Mouse (Mus musculus) retina, postnatal 7 days (tissue): ENCODE measurements around the gene Agl.
A peak's percentile ranks its signal among the peaks of the same experiment; 100 is the strongest.
"Not testable (repeated sequence)": the region's sequence is repeated elsewhere in the genome, so short reads cannot be mapped to it uniquely, and the experiment has no call there.

Source experiments
- DNase-seq: peaks from one replicate; pipeline ENCODE4 v3.0.0-alpha.2; 2012; ENCODE audit warnings: low read depth, low spot score

The Agl gene

DNA sequence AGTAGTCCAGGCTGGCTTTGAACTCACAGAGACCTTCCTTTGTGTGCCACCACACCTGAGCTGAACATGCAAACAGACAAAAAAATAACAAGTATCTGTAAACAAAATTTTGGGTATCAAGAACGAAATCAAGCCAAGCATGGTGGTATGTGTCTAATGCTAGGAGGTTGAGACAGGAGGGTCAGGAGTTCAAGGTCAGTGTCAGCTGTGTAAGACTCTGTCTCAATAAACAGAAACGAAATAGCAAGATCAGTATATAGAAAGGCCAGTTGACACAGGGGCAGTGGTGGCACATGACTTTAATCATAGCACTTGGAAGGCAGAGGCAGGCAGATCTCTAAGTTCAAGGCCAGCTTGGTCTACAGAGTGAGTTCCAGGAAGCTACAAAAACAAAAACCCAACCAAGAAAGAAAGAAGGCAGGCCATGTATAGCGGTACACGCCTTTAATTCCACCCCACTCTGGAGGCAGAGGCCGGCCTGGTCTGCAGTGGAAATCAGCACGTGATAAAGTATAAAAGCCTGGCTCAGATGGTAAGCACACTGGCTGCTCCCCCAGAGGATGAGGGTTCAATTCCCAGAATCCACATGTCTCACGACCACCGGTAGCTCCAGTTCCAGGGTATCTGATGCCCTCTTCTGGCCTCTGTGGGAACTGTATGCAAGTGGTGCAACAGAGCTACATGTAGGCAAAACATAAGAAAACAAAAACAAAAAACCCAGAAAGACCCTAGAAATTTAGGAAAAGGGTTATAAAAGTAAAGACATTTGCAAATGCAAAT lies 59.4 kb downstream of the Agl start:
- DNase-seq = peak; percentile 24

DNA sequence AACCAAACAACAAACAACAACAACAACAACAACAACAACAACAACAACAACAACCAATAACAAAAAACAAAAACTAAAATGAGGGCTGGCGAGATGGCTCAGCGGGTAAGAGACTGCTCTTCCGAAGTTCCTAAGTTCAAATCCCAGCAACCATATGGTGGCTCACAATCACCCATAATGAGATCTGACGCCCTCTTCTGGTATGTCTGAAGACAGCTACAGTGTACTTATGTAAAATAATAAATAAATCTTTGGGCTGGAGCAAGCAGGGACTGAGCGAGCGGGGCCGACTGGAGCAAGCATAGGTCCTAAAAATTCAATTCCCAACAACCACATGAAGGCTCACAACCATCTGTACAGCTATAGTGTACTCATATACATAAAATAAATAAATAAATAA lies 60.3 kb downstream of the Agl start:
- not testable (repeated sequence) for DNase-seq

DNA sequence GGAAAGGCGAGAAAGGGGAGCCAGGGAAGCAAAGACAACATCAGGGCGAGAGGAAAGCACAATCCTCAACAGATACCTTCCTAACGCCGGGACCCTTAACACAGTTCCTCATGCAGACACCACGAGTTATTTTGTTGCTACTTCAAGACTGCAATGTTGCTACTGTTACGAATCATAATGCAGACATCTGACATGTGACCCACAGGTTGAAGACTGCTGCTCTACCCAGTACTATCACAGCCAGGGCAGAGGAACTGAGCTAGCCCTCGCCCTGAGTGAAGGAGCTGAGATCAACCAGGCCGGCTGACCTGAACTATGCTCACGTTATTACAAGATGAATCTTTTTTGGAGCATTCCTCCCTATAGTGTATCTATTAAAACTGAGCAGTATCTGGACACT lies 67.0 kb downstream of the Agl start:
- DNase-seq = no peak

DNA sequence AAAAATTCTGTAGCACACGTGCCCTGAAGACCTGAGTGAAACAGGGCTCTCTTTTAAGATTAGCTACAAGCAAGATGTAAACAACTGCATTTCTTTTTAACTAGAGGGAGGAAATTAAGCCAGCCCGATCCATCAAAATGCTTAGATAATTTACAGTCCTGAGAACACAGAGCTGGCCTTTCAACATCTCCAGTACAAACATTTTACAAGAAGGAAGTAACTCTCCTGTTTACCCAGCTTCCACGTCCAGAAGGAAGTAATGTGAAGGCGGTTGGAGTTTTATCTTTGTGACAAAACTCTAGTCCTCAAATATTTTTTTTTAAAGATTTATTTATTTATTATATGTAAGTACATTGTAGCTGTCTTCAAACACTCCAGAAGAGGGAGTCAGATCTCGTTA lies 67.9 kb downstream of the Agl start:
- no peak for DNase-seq

DNA sequence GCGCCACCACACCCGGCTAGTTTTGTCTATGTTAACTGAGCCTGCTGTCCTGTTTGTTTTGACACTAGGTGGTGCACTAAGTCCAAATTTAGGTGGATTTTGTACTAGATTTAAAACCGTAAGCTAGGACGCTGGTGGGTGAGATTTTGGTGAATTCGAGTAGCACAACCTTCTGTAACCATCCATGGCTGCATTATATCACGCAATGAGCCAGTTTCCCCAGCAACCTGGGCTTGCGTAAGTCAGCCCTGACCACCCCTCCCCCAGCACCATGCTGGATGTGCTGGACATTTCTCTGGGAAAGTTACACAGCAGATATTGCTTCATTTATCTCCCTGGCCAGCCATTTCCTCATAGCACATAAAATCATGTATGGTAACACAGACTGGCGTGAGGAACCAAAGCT lies 70.6 kb downstream of the Agl start:
- DNase-seq = no peak

DNA sequence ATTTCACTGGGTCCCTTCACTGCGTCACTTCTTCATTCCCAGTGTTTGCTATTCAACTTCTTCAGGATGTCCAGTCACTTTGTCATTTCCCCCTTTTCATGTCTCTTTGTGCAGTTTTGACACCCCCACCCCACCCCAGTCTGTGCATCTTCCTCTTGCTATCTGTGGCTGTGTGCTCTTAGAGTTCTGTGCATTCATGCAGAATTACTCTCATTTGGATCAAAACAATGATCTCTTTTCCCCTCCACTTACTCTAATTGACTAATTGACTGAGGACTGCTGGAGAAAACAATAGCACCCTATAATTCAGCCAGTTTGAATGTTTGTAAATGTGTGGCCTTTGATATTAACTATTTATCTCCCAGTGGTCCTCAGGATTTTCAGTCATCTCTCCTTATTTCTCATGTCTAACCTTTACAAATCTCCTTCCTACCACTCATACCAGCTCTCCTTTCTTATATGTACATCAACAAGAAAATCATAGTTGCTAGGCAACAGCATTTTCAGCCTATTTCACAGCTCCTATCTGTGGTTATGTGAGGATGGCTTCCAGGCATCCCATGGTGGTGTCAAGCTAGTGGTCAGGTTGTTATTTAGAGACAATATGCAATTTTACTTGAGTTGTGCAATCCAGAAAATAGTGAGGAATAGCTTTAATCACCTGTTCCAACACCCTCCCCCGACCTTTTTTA lies 78.3 kb downstream of the Agl start:
- no peak for DNase-seq

DNA sequence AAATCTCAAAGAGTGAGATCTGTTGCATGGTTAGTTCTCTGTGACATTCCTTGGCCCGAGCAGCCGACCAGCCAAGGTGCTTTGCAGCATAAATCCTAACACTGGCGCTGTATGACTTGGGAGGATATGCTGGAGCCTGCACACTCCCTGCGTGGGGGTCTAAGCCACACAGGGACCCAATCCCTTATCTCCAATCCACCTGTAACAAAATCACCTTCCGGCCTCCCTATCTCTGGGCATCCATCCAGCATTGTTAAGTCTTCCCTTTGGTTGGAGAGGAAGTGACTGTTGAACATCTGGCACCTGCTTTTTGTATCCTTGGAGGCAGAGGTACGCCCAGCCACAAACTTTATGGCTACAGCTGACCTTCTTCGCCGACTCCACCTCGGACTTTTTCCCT lies 81.2 kb downstream of the Agl start:
- DNase-seq = no peak

DNA sequence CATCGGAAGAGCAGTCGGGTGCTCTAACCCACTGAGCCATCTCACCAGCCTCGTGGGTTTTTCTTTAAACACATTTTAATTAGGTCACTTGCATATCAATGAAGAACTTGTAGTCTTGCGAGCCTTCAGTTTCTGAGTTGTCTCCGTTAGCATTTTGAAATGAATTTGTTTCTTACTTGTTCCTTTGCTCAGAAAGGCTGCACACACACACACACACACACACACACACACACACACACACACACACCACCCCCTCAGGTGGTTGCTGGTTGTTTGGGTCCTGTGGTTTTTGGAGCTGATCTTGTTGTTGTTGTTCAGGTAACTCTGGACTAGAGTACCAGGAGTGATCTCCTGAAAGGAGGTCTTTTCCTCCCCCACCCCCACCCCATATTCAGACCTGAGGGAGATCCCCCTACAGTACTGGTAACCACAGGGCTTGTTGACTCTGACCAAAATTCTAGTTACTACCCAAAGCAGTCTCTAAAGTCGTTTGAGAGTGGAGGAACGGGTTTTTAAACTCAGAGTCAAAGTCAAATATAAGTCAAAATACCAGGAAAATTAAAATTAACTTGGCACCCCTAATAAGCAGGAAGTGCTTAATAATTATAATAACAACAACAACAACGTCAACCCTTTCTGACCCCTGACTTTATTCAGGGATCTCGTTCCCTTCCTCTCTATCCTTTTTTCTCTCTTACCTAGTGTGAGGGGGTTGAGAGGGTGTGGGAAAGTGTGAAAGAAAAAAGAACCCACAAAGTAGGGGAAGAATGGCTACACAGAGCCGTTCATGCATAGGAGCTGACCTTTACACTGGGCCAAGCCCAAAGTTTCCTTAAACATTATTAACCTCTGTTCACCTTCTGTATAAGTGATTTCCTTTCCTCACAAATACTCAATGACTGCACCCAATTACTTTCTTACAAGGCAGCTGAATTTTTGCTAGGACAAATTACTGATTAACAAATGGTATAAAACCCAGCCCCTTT lies 84.2 kb downstream of the Agl start:
- DNase-seq = no peak

DNA sequence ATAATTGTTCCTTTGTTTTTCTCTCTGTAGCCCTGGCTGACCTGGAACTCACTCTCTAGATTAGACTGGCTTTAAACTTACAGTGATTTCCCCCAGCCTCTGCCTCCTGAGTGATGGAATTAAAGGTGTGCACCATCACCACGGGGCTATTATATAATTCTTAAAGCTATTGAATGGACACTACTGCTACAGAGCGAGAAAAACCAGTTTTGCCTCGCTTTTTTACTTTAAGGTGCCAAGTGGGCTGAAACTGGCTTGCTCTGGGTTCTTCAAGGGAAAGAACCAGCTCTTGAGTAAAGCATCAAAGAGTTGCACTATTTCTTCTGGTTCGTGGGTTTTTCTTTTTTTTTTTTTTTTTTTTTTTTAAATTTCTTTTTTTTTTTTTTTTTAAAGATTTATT lies 85.0 kb downstream of the Agl start:
- DNase-seq = no peak

DNA sequence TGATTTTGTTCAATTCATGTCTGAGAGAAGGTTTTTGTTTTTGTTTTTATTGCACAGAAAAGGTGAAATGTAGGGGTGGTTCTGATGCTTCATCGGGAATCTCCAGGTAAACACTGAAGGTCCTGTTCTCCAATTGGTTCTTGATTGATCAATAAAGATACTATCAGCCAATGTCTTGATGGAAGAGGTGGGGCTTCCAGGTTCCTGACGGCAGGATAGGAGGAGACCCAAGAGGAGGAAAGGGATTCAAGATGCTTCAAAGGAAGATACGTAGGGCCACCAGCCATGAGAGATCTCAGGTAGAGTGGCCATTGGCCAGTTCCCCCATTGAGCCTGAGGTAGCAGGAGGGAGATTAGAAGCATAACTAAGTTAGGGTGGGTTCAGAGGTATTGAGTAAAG lies 89.0 kb downstream of the Agl start:
- DNase-seq = no peak

DNA sequence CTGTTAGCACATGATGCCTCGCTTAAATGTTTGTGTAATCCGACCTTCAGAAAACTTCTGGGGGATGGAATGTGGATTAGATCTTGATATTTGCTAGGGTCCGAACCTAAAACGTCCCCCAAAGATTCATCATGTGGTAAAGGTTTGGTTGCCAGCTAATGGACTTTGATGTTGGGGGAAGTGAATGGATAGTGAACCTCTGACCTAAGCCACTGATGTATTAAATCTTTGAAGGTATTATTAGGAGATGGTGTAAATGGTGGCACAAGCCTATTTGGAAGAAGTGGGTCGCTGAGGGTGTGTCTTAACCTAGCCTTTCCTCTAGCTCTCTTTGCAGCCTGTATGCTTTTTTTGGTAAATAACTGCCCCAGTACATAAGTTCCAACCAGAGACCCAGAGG lies 94.9 kb downstream of the Agl start:
- DNase-seq = no peak

DNA sequence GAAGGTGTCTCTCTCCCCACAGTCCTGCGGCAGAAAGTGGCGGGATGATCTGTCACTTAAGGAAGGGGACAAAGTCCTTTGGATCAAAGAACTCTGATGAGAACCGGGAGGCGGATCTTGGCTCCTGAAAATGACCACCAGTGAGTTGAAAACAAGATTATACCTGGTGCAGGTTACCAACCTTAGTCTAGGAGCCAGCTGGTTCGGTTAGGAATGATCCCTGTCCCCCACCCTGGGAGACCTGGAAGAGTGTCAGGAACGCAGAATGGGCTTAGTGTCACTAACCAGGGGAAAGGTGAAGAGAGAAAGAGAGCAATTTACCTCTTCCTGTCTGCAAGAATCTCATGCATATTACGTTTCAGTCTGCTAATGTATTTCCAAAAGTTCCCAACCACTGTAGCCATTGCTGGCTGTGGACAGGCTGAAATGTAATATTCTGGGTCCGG lies 95.5 kb downstream of the Agl start, which contains the start of gene Slc35a3:
Gene Slc35a3, minus strand, starts transcription at position 396 of the 446 bp plus-strand sequence.
- peak; percentile 30 for DNase-seq

DNA sequence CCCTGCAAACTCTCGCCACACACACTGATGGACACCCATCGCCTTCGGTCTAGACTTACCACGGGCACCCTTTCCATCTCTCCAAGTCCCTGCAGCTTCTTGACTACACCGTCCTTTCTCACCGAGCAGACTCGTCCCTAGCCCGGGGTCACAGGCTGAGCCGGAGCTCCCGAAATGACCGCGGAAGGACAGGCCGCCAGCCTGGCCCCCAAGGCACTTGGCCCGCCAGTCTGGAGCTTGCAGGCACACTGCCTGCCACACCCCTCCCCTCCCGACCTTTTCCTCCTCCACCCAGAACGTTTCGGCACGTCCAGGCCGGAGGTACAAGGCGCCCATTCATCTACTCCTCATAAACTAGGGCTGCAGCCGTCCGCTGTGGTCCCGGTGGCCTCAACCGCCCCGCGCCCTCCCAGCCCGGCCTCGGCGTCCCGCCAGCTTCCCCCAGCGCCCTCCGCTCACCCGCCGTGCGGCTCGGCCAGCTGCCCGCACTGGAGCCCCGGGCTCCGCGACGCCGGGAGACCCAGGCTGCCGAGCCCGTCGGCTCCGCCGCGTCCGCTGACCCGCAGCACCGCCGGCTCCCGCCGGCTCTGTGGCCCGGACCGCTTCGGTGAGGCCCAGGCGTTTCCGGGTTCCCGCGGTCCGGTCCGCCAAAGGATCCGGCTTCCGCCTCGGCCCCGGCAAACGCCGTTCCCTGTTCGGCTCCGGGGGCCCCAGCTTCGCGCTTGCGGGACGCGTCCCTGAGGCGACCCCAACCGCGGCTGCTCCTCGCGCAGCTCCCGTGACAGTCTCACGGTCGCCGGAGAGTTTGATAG lies 96.1 kb downstream of the Agl start:
- peak; percentile 46 for DNase-seq

DNA sequence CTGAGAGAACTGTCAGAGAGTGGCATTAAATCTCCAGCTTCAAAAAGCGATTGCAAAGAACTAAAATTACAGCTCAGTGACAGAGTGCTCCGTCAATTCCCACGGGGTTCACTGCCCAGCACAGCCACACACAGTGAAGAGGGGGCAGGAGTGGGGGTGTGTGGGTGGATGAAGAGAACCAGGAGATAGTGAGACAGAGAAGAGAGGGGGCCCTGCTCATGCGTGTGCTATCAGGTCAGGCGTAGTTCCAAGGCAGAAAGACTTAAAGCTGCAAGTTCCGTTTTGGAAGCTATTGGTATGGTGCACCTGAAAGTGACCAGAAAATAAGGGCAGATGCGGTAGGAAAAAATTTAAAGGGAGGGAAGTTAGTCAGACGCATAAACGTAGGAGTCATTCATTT lies 97.0 kb downstream of the Agl start:
- DNase-seq = no peak

DNA sequence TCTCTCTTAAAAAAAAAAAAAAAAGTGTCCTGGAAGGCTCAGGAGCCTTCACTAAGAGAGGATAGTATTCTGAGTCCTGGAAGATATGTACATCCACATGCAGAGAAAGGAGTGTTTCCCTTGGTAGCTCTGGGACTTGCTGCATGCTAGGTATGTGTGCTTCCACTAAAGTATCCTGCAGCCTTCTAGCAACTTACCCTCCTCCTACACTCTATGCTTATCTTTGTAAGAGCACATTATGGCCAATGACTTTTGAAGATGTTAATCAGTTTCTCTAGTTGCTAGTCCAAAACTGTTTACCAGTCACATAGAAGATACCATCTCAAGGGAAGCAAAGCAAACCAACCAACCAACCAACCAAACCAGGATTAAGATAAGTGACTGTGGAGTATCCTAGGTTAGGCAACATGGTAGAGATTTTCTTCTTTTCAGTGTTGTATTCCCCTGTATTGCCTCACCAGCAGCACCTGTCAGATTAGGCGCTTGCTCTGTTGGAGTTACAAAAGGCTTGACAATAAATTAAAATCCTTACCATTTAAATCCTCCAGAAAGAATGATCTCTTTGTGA lies 102.2 kb downstream of the Agl start:
- DNase-seq = no peak

DNA sequence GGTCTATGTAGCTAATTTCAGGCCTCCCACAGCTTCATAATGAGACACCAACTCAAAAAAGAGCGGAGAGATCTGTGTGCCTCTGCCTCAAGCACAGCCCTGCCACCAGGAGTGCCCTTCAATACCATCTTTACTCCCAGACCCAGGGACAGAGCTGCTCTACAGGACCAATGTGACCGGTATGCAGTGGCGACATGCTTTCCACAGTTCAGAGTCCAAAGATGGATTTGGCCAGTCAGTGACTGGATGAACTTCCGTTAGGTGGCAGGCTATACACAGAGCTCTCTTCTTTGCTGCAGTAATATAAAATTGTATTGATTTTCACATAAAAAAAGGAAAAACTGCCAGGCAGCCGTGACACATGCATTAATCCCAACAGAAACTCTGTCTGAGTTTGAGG lies 104.1 kb downstream of the Agl start:
- no peak for DNase-seq

DNA sequence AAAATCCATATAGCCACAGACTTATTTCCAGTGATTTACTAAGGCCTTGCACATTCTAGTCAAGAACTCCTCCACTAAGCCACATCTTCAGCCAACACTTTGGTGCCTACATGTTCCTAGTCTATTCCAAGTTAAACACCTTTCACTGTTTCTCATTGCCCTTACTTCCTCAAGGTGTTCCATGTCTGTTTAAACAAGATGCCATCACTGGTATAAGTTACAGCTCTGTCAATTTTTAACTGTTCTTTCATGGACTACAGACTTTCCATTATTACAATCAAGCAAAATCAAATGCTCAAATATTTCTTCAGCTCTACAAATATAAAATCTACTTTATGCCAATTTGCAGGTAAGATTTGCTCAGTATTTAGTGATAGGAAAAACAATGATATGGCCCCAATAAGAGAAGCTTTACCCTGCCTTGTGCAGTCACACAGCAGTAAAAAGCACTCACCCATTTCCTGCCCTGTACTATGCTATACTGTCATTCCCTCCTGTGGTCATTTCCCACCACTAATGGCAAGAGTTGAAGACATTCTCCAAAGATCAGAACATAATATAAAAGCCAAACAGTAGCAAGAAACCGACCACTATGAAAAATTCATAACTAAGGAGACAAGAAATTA lies 105.2 kb downstream of the Agl start:
- no peak for DNase-seq

DNA sequence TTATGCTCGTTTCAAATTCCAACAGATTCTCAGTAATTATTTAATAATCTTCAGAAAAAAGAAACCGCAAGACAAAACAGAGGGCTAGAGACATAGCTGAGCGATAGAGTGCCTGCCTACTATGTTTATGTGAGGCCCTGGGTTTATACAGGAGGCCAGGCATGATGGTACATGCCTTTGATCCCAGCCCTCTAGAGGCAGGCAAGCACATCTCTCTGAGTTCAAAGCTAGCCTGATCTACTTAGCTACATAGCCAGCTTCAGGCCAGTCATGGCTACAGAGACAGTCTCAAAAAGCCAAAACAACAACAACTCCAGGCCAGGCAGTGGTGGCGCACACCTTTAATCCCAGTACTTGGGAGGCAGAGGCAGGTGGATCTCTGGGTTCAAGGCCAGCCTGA lies 106.4 kb downstream of the Agl start:
- no peak for DNase-seq

DNA sequence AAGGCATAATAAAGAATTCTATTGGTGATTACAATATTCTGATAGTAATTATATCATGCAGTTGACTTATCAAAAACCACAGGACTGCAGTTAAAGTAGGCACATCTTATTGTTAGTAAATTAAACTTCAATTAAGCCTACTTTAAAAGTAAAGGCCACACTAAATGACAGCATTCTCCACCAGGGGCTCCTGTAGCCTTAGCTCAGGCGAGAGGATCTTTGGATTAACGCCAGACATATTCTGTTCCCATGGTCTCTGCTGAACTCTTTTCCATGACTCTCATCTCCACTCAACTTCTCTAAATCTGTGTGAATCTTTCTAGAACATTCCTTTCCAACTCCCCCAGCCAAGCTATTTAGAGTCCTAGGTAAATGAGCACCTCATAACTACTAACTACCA lies 109.2 kb downstream of the Agl start:
- DNase-seq = no peak

DNA sequence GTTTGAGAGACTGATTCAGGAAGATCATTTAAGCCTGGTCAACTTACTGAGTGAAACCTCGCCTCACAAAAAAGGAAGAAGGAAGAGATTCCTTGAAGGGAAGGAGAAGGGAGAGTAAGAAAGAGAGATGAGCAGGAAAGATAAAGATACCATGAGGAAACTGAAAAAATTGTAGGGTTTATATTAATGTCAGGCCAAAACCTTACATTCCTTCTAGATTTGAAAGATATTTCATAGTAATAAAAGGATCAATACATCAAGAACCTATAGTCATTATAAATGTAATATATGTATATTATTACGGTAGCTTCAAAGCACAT lies 112.3 kb downstream of the Agl start:
- no peak for DNase-seq
